Mouse (Mus musculus): ENCODE results near the gene Rnaset2a. TPM values are rescaled to one million over a fixed set of nuclear protein-coding genes. Genes with fewer than 3 reads are reported as not detected.

The Rnaset2a gene
- polyA plus RNA-seq (2014; fragmentation: Illumina TruSeq; extraction: RNeasy Lipid Tissue Mini Kit (QIAGEN cat#74804)): 15.9 TPM

DNA sequence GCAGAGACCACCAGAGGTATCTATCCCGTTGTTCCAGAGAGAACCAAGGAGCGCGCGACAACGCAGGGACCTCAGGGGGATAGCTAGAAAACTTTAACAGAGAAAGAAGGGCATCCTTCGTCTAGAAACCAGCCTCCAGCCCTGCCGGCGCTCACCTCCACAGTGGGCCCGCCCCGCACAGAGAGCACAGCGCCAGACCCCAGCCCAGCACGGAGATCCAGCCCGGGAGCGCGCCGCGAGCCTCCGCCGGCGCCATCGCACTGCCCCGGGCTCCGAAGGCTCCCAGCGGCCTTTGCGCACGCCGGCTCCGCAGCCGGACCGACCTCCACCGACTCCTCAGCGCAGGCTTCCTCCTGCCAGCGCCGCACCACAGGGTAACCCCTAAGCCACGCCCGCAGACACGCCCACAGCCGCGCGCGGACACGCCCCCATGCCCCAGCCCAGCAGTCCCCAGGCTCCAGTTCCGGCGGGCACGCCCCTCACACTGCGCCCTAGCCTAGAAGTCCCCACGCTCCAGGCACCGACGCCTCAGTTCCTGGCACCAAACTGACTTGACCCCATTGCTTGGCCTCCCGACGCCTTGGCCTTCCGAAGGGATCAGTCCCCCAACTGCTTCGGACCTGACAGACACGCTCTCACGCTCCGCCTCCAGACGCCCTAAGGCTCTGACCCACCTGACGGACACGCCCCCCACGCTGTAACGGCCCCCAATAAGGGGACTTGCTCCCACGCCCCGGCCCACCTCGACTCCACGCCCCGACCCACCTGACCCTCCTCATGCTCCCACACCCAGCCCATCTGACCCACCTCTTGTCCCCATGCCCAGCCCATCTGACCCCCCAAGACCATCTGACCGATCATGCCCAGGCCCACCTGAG is at the start of gene Rnaset2a, which contains the start of gene Gm49673:
Gene Rnaset2a (minus strand): TSS at position 659 of the 878 bp plus-strand sequence.
Gene Gm49673 (minus strand): TSS at position 350 of the 878 bp plus-strand sequence.

DNA sequence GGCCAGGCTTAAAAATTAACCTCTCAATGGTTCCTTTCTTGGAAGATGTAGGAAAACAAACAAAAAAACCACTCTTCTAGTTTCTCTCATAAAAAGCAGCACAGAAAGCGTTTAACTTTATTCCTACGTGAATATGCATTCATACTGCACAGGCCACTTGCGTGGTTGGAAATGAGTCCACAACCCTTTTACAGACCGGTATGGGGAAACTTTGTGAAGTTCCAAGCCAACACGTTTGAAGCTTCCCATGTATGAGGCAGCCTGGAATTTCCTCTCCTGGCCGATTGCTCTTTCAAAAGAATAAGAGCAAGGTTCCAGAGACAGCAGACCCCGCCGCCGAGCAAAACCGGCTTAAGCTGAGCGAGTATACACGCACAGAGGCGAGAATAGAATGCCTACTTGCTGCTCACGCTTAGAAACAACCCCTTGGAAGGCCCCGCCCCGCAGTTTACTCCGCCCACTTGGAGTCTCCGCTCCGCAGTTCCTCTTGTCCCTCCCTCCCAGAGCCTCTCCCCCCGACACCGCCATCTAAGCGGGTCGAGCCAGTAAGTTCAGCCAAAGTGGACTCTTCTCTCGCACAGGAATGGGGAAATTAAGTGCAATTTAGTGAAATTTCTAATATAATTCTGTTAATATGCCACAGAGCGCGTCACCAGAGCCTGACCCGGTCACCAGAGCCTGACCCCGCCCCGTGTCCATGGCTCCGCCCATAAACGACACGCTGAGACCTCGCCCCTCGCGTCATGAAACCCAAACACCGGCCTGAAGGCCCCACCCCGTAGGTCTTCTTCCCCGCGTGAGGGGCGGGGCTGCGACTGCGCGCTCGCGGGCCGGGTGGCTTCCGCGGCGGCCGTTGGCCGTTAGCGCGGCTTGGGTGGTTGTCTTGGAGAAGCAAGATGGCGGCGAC is 17.1 kb upstream of the Rnaset2a start, which contains the start of gene Fgfr1op:
Gene Fgfr1op (plus strand): TSS at position 801 of the 907 bp plus-strand sequence.

Other genes starting within 250 kb of the Rnaset2a start
- gene Tagap, start 222.1 kb downstream of the Rnaset2a start, polyA plus RNA-seq (2014; fragmentation: Illumina TruSeq; extraction: RNeasy Lipid Tissue Mini Kit (QIAGEN cat#74804)): 10.6 TPM
- 33.1 TPM for gene Rsph3a, start 202.5 kb downstream of the Rnaset2a start, polyA plus RNA-seq (2014; fragmentation: Illumina TruSeq; extraction: RNeasy Lipid Tissue Mini Kit (QIAGEN cat#74804))
- gene Gm49673, start 309 bp downstream of the Rnaset2a start, polyA plus RNA-seq (2014; fragmentation: Illumina TruSeq; extraction: RNeasy Lipid Tissue Mini Kit (QIAGEN cat#74804)): not detected
- 33.6 TPM for gene Fgfr1op, start 17.4 kb upstream of the Rnaset2a start, polyA plus RNA-seq (2014; fragmentation: Illumina TruSeq; extraction: RNeasy Lipid Tissue Mini Kit (QIAGEN cat#74804))
- not detected for gene Ccr6, start 87.9 kb upstream of the Rnaset2a start, polyA plus RNA-seq (2014; fragmentation: Illumina TruSeq; extraction: RNeasy Lipid Tissue Mini Kit (QIAGEN cat#74804))
- 237 TPM for gene Mpc1, start 134.8 kb upstream of the Rnaset2a start, polyA plus RNA-seq (2014; fragmentation: Illumina TruSeq; extraction: RNeasy Lipid Tissue Mini Kit (QIAGEN cat#74804))
- 48.1 TPM for gene Sft2d1, start 163.0 kb upstream of the Rnaset2a start, polyA plus RNA-seq (2014; fragmentation: Illumina TruSeq; extraction: RNeasy Lipid Tissue Mini Kit (QIAGEN cat#74804))
- gene Prr18, start 189.4 kb upstream of the Rnaset2a start, polyA plus RNA-seq (2014; fragmentation: Illumina TruSeq; extraction: RNeasy Lipid Tissue Mini Kit (QIAGEN cat#74804)): 2.9 TPM
- 0.37 TPM for gene T2, start 207.9 kb upstream of the Rnaset2a start, polyA plus RNA-seq (2014; fragmentation: Illumina TruSeq; extraction: RNeasy Lipid Tissue Mini Kit (QIAGEN cat#74804))